Mouse (Mus musculus) heart, postnatal 0 days (tissue): Measurements from ENCODE around the gene Pex5.
A peak's percentile ranks its signal among the peaks of the same experiment; 100 is the strongest.

Source experiments
- CTCF ChIP-seq: IDR thresholded peaks from 2 replicates; pipeline ENCODE4 v1.5.1; 2016; ENCODE audit warnings: antibody characterized with exemption, control low read depth, low read depth
- EP300 ChIP-seq: IDR thresholded peaks from 2 replicates; pipeline ENCODE4 v1.6.1; 2016; ENCODE audit warnings: antibody characterized with exemption, low read depth

GRCm38 (mm10) chr6:124448186-124448852, 33.5 kb upstream of the Pex5 start:
- TF ChIP-seq CTCF (peak; percentile 27; the same call in 1 of the 2 replicates), EP300 (no peak)
